Mouse (Mus musculus) hindbrain, embryonic 14.5 days (tissue): ENCODE results near the gene Plekha3. TPM values are rescaled to one million over a fixed set of nuclear protein-coding genes. Genes with fewer than 3 reads are reported as not detected.

Experiments used
- ATAC-seq: fragments of 200-750 bp; cut with Nextera tagmentation; 2 replicates; pipeline ENCODE4 v1.8.0; 2017; ENCODE audit warnings: moderate number of reproducible peaks, mild to moderate bottlenecking, moderate TSS enrichment, moderate library complexity; ENCODE audit not compliant: low FRiP score
- DNase-seq: peaks from one replicate; pipeline ENCODE4 v3.0.0-alpha.2; 2015; ENCODE audit warnings: low spot score
- H3K27ac ChIP-seq: fragments of 300-500 bp; sonication (generic); 2 replicates; pipeline ENCODE4 v1.5.1; 2014; ENCODE audit warnings: mild to moderate bottlenecking, moderate library complexity
- H3K27me3 ChIP-seq: fragments of 300-500 bp; sonication (generic); 2 replicates; pipeline ENCODE4 v1.6.1; 2014; ENCODE audit warnings: mild to moderate bottlenecking, low read length, mixed read lengths; ENCODE audit not compliant: control insufficient read depth, insufficient read depth
- H3K36me3 ChIP-seq: fragments of 300-500 bp; sonication (generic); replicated peaks from 2 replicates; pipeline ENCODE4 v1.6.1; 2014; ENCODE audit not compliant: control insufficient read depth, insufficient read depth
- H3K4me1 ChIP-seq: fragments of 300-500 bp; sonication (generic); replicated peaks from 2 replicates; pipeline ENCODE4 v1.6.1; 2014; ENCODE audit warnings: antibody characterized with exemption, low read length, mixed read lengths; ENCODE audit not compliant: control insufficient read depth, insufficient read depth
- H3K4me2 ChIP-seq: fragments of 300-500 bp; sonication (generic); replicated peaks from 2 replicates; pipeline ENCODE4 v1.6.1; 2014; ENCODE audit warnings: mild to moderate bottlenecking, moderate library complexity
- H3K4me3 ChIP-seq: fragments of 300-500 bp; sonication (generic); replicated peaks from 2 replicates; pipeline ENCODE4 v1.5.1; 2014; ENCODE audit warnings: mild to moderate bottlenecking, low read length
- H3K9ac ChIP-seq: fragments of 300-500 bp; sonication (generic); 2 replicates; pipeline ENCODE4 v1.6.1; 2014
- H3K9me3 ChIP-seq: fragments of 300-500 bp; sonication (generic); 2 replicates; pipeline ENCODE4 v1.6.1; 2016; ENCODE audit warnings: low read length; ENCODE audit not compliant: control insufficient read depth
- WGBS: fragments of 180-500 bp; shearing (Covaris S2); extraction: QIAGEN DNeasy Blood & Tissue Kit; methylation state at CpG from one replicate; pipeline ENCODE4 v1.1.7; 2014; 5-methylcytosine and 5-hydroxymethylcytosine counted together
- polyA plus RNA-seq: library from polyadenylated mRNA; unstranded; fragments of >200 nt; fragmentation: Nextera tagmentation; extraction: Ambion mirVana; gene quantifications from 2 replicates; pipeline ENCODE4 v1.2.1, GENCODE M21; 2014

Plekha3 gene
- 14.9 and 15.6 TPM in 2 replicates for polyA plus RNA-seq

- H3K9me3 ChIP-seq: no peaks in the 10 kb centered on the region
- ATAC-seq (peak; percentile 75), DNase-seq (peak; percentile 79)
- peak within 1 kb of the TSS; percentile 89 for H3K9ac ChIP-seq
- peak within 1 kb of the TSS; percentile 87 for H3K4me3 ChIP-seq
- no peaks in the 10 kb centered on the region for H3K27me3 ChIP-seq
- H3K36me3 ChIP-seq: no peaks in the 10 kb centered on the region
- H3K4me2 ChIP-seq: peak within 1 kb of the TSS; percentile 83
- WGBS: 4% methylated on average over 47 of the region's 52 CpGs
- H3K4me1 ChIP-seq: peaks cover 31% of the 10 kb centered on the region
- H3K27ac ChIP-seq: peak within 1 kb of the TSS; percentile 80
These were observed at the start of gene Plekha3 for GRCm38 (mm10) chr2:76674725-76675427. Gene Plekha3, plus strand, starts transcription at chr2:76675281.

- Histone ChIP-seq H3K36me3 (peaks cover 87% of the 10 kb centered on the region), H3K4me2 (no peak overlapping the region), H3K27me3 (no peaks in the 10 kb centered on the region), H3K27ac (no peak overlapping the region), H3K4me1 (no peaks in the 10 kb centered on the region), H3K4me3 (no peak overlapping the region), H3K9ac (no peak overlapping the region), H3K9me3 (no peaks in the 10 kb centered on the region)
- ATAC-seq (no peak), DNase-seq (no peak)
- WGBS: 97% methylated on average over 12 of the region's 12 CpGs
These were observed 44.8 kb upstream of the Plekha3 start for GRCm38 (mm10) chr2:76630293-76630692.

GRCm38 (mm10) chr2:76631600-76631999 lies 43.5 kb upstream of the Plekha3 start:
- H3K9me3 ChIP-seq: no peaks in the 10 kb centered on the region
- ATAC-seq (no peak), DNase-seq (no peak)
- H3K27ac ChIP-seq: no peak overlapping the region
- H3K36me3 ChIP-seq: peaks cover 90% of the 10 kb centered on the region
- 76% methylated on average over 4 of the region's 4 CpGs for WGBS
- H3K4me3 ChIP-seq: no peak overlapping the region
- no peak overlapping the region for H3K4me2 ChIP-seq
- H3K4me1 ChIP-seq: no peaks in the 10 kb centered on the region
- H3K27me3 ChIP-seq: no peaks in the 10 kb centered on the region
- H3K9ac ChIP-seq: no peak overlapping the region

GRCm38 (mm10) chr2:76639637-76640036 lies 35.4 kb upstream of the Plekha3 start:
- H3K9me3 ChIP-seq: no peaks in the 10 kb centered on the region
- 98% methylated on average over 2 of the region's 2 CpGs for WGBS
- no peaks in the 10 kb centered on the region for H3K4me1 ChIP-seq
- H3K4me3 ChIP-seq: no peak overlapping the region
- no peak overlapping the region for H3K27ac ChIP-seq
- ATAC-seq (no peak), DNase-seq (no peak)
- H3K36me3 ChIP-seq: peaks cover 91% of the 10 kb centered on the region
- no peaks in the 10 kb centered on the region for H3K27me3 ChIP-seq
- no peak overlapping the region for H3K4me2 ChIP-seq
- no peak overlapping the region for H3K9ac ChIP-seq

- Histone ChIP-seq H3K9ac (no peak overlapping the region), H3K27ac (no peak overlapping the region), H3K36me3 (peaks cover 50% of the 10 kb centered on the region), H3K4me3 (no peak overlapping the region), H3K9me3 (no peaks in the 10 kb centered on the region), H3K4me2 (no peak overlapping the region), H3K27me3 (no peaks in the 10 kb centered on the region), H3K4me1 (peaks cover 18% of the 10 kb centered on the region)
- no peak for DNase-seq
- no peak for ATAC-seq
These were observed 31.3 kb upstream of the Plekha3 start for GRCm38 (mm10) chr2:76643801-76644200.

- H3K4me1 ChIP-seq: peaks cover 18% of the 10 kb centered on the region
- peak overlapping the region; percentile 66 for H3K4me3 ChIP-seq
- H3K4me2 ChIP-seq: peak overlapping the region; percentile 75
- peak overlapping the region; percentile 70 for H3K9ac ChIP-seq
- peak overlapping the region; percentile 89 for H3K27ac ChIP-seq
- no peaks in the 10 kb centered on the region for H3K27me3 ChIP-seq
- WGBS: 0% methylated on average over 27 of the region's 32 CpGs
- DNase-seq (peak; percentile 45), ATAC-seq (peak; percentile 61)
- peaks cover 13% of the 10 kb centered on the region for H3K36me3 ChIP-seq
- no peaks in the 10 kb centered on the region for H3K9me3 ChIP-seq
These were observed 27.6 kb upstream of the Plekha3 start for GRCm38 (mm10) chr2:76647441-76647869.

DNA sequence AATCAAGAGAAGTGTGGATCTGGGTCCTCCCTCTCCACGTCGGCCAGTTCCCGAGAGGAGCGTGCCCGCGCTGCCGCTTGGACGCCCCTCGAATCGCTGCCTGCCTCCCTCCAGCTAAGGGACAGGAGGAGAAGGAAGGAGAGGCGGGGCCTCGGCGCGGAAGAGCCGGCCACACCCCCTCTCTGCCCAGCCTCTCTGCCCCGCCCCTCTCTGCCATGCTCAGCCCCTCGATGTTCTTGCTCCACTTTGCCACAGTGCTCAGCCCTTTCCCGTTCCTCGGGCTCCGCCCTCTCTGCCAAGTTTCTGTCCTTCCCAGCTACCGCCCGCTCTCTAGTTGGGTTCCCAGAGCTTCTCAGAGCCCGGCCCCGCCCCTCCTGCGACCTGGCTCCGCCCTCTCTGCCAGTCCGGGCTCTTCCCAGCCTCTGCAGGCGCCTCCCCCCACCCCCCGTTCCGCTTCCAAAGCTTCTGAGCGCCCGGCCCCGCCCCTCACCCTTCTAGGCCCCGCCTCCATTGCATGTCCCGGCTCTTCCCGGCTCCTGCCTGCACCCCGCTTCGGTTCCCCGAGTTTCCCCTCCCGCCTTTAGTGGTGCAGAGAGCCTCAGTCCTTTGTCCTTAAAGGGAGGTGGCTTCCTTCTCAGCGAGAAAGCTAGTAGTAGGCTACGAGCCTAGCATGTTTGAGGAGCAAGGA lies 27.1 kb upstream of the Plekha3 start, which contains the start of the genes Prkra and Pjvk:
Gene Prkra, minus strand, starts transcription at position 133 of the 688 bp plus-strand sequence.
Gene Pjvk, plus strand, starts transcription at position 594 of the 688 bp plus-strand sequence.
- H3K27me3 ChIP-seq: no peaks in the 10 kb centered on the region
- H3K4me2 ChIP-seq: peak within 1 kb of the TSS; percentile 75
- H3K36me3 ChIP-seq: peaks cover 7% of the 10 kb centered on the region
- DNase-seq (peak; percentile 97), ATAC-seq (peak; percentile 99)
- peak within 1 kb of the TSS; percentile 89 for H3K27ac ChIP-seq
- no peaks in the 10 kb centered on the region for H3K9me3 ChIP-seq
- H3K4me1 ChIP-seq: peaks cover 18% of the 10 kb centered on the region
- 0% methylated on average over 41 of the region's 42 CpGs for WGBS
- peak within 1 kb of the TSS; percentile 66 for H3K4me3 ChIP-seq
- H3K9ac ChIP-seq: peak within 1 kb of the TSS; percentile 70

GRCm38 (mm10) chr2:76648666-76649141 lies 26.4 kb upstream of the Plekha3 start:
- peak; percentile 16; the same call in 1 of the 2 replicates for ATAC-seq
- DNase-seq: peak; percentile 40
- WGBS: 34% methylated on average over 13 of the region's 13 CpGs

GRCm38 (mm10) chr2:76653070-76653469 lies 22.0 kb upstream of the Plekha3 start:
- ATAC-seq (no peak), DNase-seq (no peak)
- Histone ChIP-seq H3K9me3 (no peaks in the 10 kb centered on the region), H3K27ac (no peak overlapping the region), H3K4me1 (no peaks in the 10 kb centered on the region), H3K9ac (no peak overlapping the region), H3K4me3 (no peak overlapping the region), H3K36me3 (no peaks in the 10 kb centered on the region), H3K4me2 (no peak overlapping the region), H3K27me3 (no peaks in the 10 kb centered on the region)
- WGBS: 95% methylated on average over 4 of the region's 4 CpGs

More at GRCm38 (mm10) chr2:76648666-76649141, 26.4 kb upstream of the Plekha3 start:
- H3K27me3 ChIP-seq: no peaks in the 10 kb centered on the region
- peaks cover 4% of the 10 kb centered on the region; the same call in 1 of the 2 replicates for H3K36me3 ChIP-seq
- H3K4me3 ChIP-seq: peak overlapping the region; percentile 66
- H3K4me2 ChIP-seq: peak overlapping the region; percentile 52
- no peaks in the 10 kb centered on the region for H3K9me3 ChIP-seq
- H3K4me1 ChIP-seq: peaks cover 18% of the 10 kb centered on the region
- H3K9ac ChIP-seq: peak overlapping the region; percentile 49
- peak overlapping the region; percentile 89 for H3K27ac ChIP-seq
